Mouse (Mus musculus): ENCODE data around the gene Mnat1. TPM values are rescaled to one million over a fixed set of nuclear protein-coding genes. Genes with fewer than 3 reads are reported as not detected.
A peak's percentile ranks its signal among the peaks of the same experiment; 100 is the strongest.

The Mnat1 gene
- polyA plus RNA-seq, 2 experiments: 6.7 to 12.4 TPM

- DNase-seq (ENCODE audit: low read depth in 3 of 3, low spot score in 3 of 3) (no peak), ATAC-seq (ENCODE audit: insufficient read depth) (no peak)
- no peaks in the 10 kb centered on the region for H3K27me3 ChIP-seq (ENCODE audit: control insufficient read depth, insufficient read depth, low read length)
- no peaks in the 10 kb centered on the region for H3K9me3 ChIP-seq (ENCODE audit: control insufficient read depth, low read length)
- H3K9ac ChIP-seq (replicated peaks): no peak overlapping the region
- no peaks in the 10 kb centered on the region for H3K36me3 ChIP-seq (replicated peaks; ENCODE audit: control insufficient read depth, insufficient read depth, low read depth)
- TF ChIP-seq EP300 (IDR thresholded peaks at IDR 0.05; ENCODE audit: low read depth): no peak
- TF ChIP-seq CTCF (IDR thresholded peaks at IDR 0.05; ENCODE audit: low read depth): no peak
- H3K4me1 ChIP-seq (replicated peaks; ENCODE audit: control insufficient read depth in 2 of 2, insufficient read depth in 2 of 2, low read length in 1 of 2): peaks cover 5 to 14% of the 10 kb centered on the region in 2 experiments
- H3K27ac ChIP-seq: no peak overlapping the region
- H3K4me3 ChIP-seq (ENCODE audit: insufficient read depth in 1 of 2, low read depth in 2 of 2, low read length in 2 of 2): no peak overlapping the region
- no peak overlapping the region for H3K4me2 ChIP-seq (ENCODE audit: low read depth)
- 81% methylated on average over 7 of the region's 7 CpGs for WGBS (ENCODE audit: insufficient replicate concordance)
These were observed 36.4 kb upstream of the Mnat1 start for GRCm38 (mm10) chr12:73087086-73087485.

GRCm38 (mm10) chr12:73088500-73088899, 35.0 kb upstream of the Mnat1 start:
- peak overlapping the region; percentile 41 for H3K27ac ChIP-seq
- peak in 1 of 3 experiments; percentile 24 for DNase-seq (ENCODE audit: low read depth in 3 of 3, low spot score in 3 of 3)
- peak; percentile 47; the same call in 1 of the 2 replicates for ATAC-seq (ENCODE audit: insufficient read depth)

GRCm38 (mm10) chr12:73088911-73089310, 34.6 kb upstream of the Mnat1 start:
- Histone ChIP-seq H3K4me3 (ENCODE audit: insufficient read depth in 1 of 2, low read depth in 2 of 2, low read length in 2 of 2) (no peak overlapping the region), H3K4me1 (replicated peaks; ENCODE audit: control insufficient read depth in 2 of 2, insufficient read depth in 2 of 2, low read length in 1 of 2) (peaks cover 5 to 14% of the 10 kb centered on the region in 2 experiments), H3K9me3 (ENCODE audit: control insufficient read depth, low read length) (no peaks in the 10 kb centered on the region), H3K27ac (peak overlapping the region; percentile 41; the same call in 1 of the 2 replicates), H3K27me3 (ENCODE audit: control insufficient read depth, insufficient read depth, low read length) (no peaks in the 10 kb centered on the region), H3K36me3 (replicated peaks; ENCODE audit: control insufficient read depth, insufficient read depth, low read depth) (no peaks in the 10 kb centered on the region), H3K4me2 (ENCODE audit: low read depth) (peak overlapping the region; percentile 54), H3K9ac (replicated peaks) (peak overlapping the region; percentile 35)
- DNase-seq (ENCODE audit: low read depth in 3 of 3, low spot score in 3 of 3) (peak; percentile 71 to 77 (median 76)), ATAC-seq (ENCODE audit: insufficient read depth) (peak; percentile 85)
- TF ChIP-seq CTCF (IDR thresholded peaks at IDR 0.05; ENCODE audit: low read depth) (no peak), EP300 (IDR thresholded peaks at IDR 0.05; ENCODE audit: low read depth) (peak; percentile 66)
- WGBS (ENCODE audit: insufficient replicate concordance): 26% methylated on average over 5 of the region's 5 CpGs

More at GRCm38 (mm10) chr12:73088500-73088899, 35.0 kb upstream of the Mnat1 start:
- Histone ChIP-seq H3K36me3 (replicated peaks; ENCODE audit: control insufficient read depth, insufficient read depth, low read depth) (no peaks in the 10 kb centered on the region), H3K4me2 (ENCODE audit: low read depth) (peak overlapping the region; percentile 54), H3K27me3 (ENCODE audit: control insufficient read depth, insufficient read depth, low read length) (no peaks in the 10 kb centered on the region), H3K4me3 (ENCODE audit: insufficient read depth in 1 of 2, low read depth in 2 of 2, low read length in 2 of 2) (no peak overlapping the region), H3K9me3 (ENCODE audit: control insufficient read depth, low read length) (no peaks in the 10 kb centered on the region), H3K4me1 (replicated peaks; ENCODE audit: control insufficient read depth in 2 of 2, insufficient read depth in 2 of 2, low read length in 1 of 2) (peaks cover 5 to 14% of the 10 kb centered on the region in 2 experiments), H3K9ac (replicated peaks) (peak overlapping the region; percentile 35)
- TF ChIP-seq EP300 (IDR thresholded peaks at IDR 0.05; ENCODE audit: low read depth) (no peak), CTCF (IDR thresholded peaks at IDR 0.05; ENCODE audit: low read depth) (no peak)
- 66% methylated on average over 5 of the region's 5 CpGs for WGBS (ENCODE audit: insufficient replicate concordance)

- H3K36me3 ChIP-seq (replicated peaks; ENCODE audit: control insufficient read depth, insufficient read depth, low read depth): no peaks in the 10 kb centered on the region
- TF ChIP-seq CTCF (IDR thresholded peaks at IDR 0.05; ENCODE audit: low read depth) (no peak), EP300 (IDR thresholded peaks at IDR 0.05; ENCODE audit: low read depth) (no peak)
- peaks cover 5 to 14% of the 10 kb centered on the region in 2 experiments for H3K4me1 ChIP-seq (replicated peaks; ENCODE audit: control insufficient read depth in 2 of 2, insufficient read depth in 2 of 2, low read length in 1 of 2)
- WGBS (ENCODE audit: insufficient replicate concordance): 54% methylated on average over 7 of the region's 7 CpGs
- no peak overlapping the region for H3K27ac ChIP-seq
- no peak for DNase-seq (ENCODE audit: low read depth in 3 of 3, low spot score in 3 of 3)
- H3K9me3 ChIP-seq (ENCODE audit: control insufficient read depth, low read length): no peaks in the 10 kb centered on the region
- no peak for ATAC-seq (ENCODE audit: insufficient read depth)
- no peak overlapping the region for H3K9ac ChIP-seq (replicated peaks)
- no peaks in the 10 kb centered on the region for H3K27me3 ChIP-seq (ENCODE audit: control insufficient read depth, insufficient read depth, low read length)
- no peak overlapping the region for H3K4me2 ChIP-seq (ENCODE audit: low read depth)
- H3K4me3 ChIP-seq (ENCODE audit: insufficient read depth in 1 of 2, low read depth in 2 of 2, low read length in 2 of 2): no peak overlapping the region
These were observed 32.7 kb upstream of the Mnat1 start for GRCm38 (mm10) chr12:73090672-73091335.

- Histone ChIP-seq H3K4me2 (ENCODE audit: low read depth) (no peak overlapping the region), H3K27me3 (ENCODE audit: control insufficient read depth, insufficient read depth, low read length) (no peaks in the 10 kb centered on the region), H3K4me3 (ENCODE audit: insufficient read depth in 1 of 2, low read depth in 2 of 2, low read length in 2 of 2) (no peak overlapping the region), H3K4me1 (replicated peaks; ENCODE audit: control insufficient read depth in 2 of 2, insufficient read depth in 2 of 2, low read length in 1 of 2) (peaks cover 0 to 7% of the 10 kb centered on the region in 2 experiments; a peak in 1 of 4 replicates), H3K9ac (replicated peaks) (no peak overlapping the region), H3K27ac (no peak overlapping the region), H3K36me3 (replicated peaks; ENCODE audit: control insufficient read depth, insufficient read depth, low read depth) (no peaks in the 10 kb centered on the region), H3K9me3 (ENCODE audit: control insufficient read depth, low read length) (no peaks in the 10 kb centered on the region)
- no peak for TF ChIP-seq CTCF (IDR thresholded peaks at IDR 0.05; ENCODE audit: low read depth)
- no peak for TF ChIP-seq EP300 (IDR thresholded peaks at IDR 0.05; ENCODE audit: low read depth)
- ATAC-seq (ENCODE audit: insufficient read depth): 0 out of 2 replicates have a peak, but pooled peaks have one; percentile 36
- no peak for DNase-seq (ENCODE audit: low read depth in 3 of 3, low spot score in 3 of 3)
- 45% methylated on average over 2 of the region's 2 CpGs for WGBS (ENCODE audit: insufficient replicate concordance)
These were observed 29.3 kb upstream of the Mnat1 start for GRCm38 (mm10) chr12:73094189-73094588.
